Mouse (Mus musculus): ENCODE measurements around the gene Arpc5l. TPM values are rescaled to one million over a fixed set of nuclear protein-coding genes. Genes with fewer than 3 reads are reported as not detected.
"Not testable (repeated sequence)": the region's sequence is repeated elsewhere in the genome, so short reads cannot be mapped to it uniquely, and the experiment has no call there.

Gene Arpc5l
- polyA plus RNA-seq, 1 experiment from 2014 or later: 137 TPM

DNA sequence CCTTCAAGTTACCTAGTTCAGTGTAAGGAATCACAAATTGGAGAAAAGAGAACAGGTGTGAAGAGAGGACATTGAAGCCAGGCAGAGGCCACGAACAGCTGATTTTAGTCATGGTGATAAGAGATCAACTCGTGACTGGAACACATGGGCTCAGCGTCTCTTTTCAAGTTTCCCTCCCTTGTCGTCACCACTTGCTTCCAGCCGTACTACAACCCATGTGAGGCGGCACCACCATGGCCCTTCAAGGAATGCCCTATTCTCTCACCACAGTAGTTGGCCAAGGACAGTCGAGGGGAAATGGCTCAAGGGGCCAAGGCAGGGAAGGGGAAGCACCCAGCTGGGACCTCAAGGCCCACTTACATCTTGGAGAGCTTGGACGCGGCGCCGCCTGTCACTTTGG is 776 bp upstream of the Arpc5l start:
- Histone ChIP-seq H3K27ac (peak overlapping the region; percentile 97), H3K36me3 (peaks cover 48% of the 10 kb centered on the region), H3K4me1 (replicated peaks) (peaks cover 57% of the 10 kb centered on the region), H3K27me3 (ENCODE audit: insufficient read depth, poor library complexity, severe bottlenecking) (no peaks in the 10 kb centered on the region), H3K4me3 (peak overlapping the region; percentile 94), H3K9me3 (no peaks in the 10 kb centered on the region)
- peak; percentile 31 for DNase-seq (ENCODE audit: low spot score)
- WGBS: under 1% methylated on average over 11 of the region's 11 CpGs

DNA sequence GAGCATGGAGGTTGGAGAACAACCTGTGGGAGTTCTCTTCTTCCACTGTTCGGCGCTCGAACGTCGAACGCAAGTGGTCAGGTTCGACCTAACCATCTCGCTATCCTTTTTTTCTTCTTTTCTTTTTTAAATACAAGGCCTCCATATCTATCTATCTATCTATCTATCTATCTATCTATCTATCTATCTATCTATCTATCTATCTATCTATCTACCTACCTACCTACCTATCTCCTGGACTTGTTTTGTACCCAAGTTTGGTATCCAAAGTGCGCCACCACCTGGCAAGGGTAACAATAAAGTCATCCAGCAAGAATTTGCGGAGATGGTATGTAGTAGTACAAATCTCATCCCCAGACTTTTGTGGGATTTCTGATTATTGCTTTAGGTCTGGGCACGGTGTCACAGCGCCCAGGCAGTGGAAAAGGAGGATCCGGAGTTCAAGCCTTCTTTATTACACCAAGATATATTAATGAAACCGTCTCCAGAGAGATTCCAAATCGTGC is 479 bp downstream of the Arpc5l start, which contains the start of gene Rpl35:
Gene Rpl35 (minus strand): TSS at position 51 of the 506 bp plus-strand sequence.
- WGBS: 13% methylated on average over 15 of the region's 15 CpGs
- H3K36me3 ChIP-seq: peaks cover 39% of the 10 kb centered on the region
- H3K27me3 ChIP-seq (ENCODE audit: insufficient read depth, poor library complexity, severe bottlenecking): no peaks in the 10 kb centered on the region
- peak within 1 kb of the TSS; percentile 94 for H3K4me3 ChIP-seq
- peaks cover 62% of the 10 kb centered on the region for H3K4me1 ChIP-seq (replicated peaks)
- DNase-seq (ENCODE audit: low spot score): peak; percentile 49
- peak within 1 kb of the TSS; percentile 97 for H3K27ac ChIP-seq
- H3K9me3 ChIP-seq: no peaks in the 10 kb centered on the region

DNA sequence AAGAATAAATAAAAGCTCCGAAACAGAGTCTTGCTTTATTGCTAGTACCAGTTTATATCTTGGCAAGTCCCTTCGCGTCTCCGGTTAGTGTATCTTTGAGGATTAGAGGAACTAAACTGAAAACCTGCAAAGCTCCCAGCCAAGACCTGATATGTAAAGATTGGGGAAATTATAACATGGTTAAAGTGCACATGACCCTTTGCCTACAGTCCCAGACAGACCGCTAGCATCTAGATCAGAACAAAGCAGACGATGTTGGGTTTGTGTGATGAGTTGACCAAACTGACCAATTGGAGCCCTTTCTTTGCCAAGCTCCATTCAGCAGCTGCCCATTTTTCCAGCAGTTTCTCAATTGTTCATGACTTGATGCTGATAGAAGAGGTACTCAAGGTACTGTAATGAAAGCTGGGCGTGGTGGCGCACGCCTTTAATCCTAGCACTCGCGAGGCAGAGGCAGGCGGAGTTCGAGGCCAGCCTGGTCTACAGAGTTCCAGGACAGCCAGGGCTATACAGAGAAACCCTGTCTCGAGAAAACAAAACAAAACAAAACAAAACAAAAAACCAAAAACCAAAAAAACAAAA is 1.1 kb downstream of the Arpc5l start:
- Histone ChIP-seq H3K27me3 (ENCODE audit: insufficient read depth, poor library complexity, severe bottlenecking) (no peaks in the 10 kb centered on the region), H3K9me3 (no peaks in the 10 kb centered on the region), H3K4me3 (peak overlapping the region; percentile 94), H3K36me3 (peaks cover 36% of the 10 kb centered on the region), H3K27ac (no peak overlapping the region), H3K4me1 (replicated peaks) (peaks cover 62% of the 10 kb centered on the region)
- no peak for DNase-seq (ENCODE audit: low spot score)
- 92% methylated on average over 14 of the region's 14 CpGs for WGBS

DNA sequence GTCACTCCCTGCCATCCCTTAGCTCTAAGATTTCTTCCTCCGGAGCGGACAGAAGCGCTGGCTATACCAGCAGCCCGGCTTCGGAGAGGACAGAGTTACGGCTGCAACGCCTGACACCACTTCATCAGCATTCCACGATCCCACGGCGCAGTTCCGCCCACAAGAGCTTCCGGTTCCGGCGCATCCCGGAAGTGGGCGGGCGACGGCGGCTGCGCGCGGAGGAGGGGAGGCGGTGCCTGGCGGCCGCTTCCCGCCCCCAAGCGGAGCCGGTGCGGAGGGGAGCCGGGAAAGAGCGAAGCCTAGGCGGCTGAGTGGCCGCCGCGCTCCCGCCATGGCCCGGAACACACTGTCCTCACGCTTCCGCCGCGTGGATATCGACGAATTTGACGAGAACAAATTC is 2.7 kb downstream of the Arpc5l start:
- H3K4me1 ChIP-seq (replicated peaks): peaks cover 51% of the 10 kb centered on the region
- peak; percentile 95 for DNase-seq (ENCODE audit: low spot score)
- H3K27me3 ChIP-seq (ENCODE audit: insufficient read depth, poor library complexity, severe bottlenecking): no peaks in the 10 kb centered on the region
- peak overlapping the region; percentile 92 for H3K27ac ChIP-seq
- WGBS: under 1% methylated on average over 44 of the region's 44 CpGs
- H3K36me3 ChIP-seq: peaks cover 36% of the 10 kb centered on the region
- H3K9me3 ChIP-seq: no peaks in the 10 kb centered on the region
- peak overlapping the region; percentile 85 for H3K4me3 ChIP-seq

DNA sequence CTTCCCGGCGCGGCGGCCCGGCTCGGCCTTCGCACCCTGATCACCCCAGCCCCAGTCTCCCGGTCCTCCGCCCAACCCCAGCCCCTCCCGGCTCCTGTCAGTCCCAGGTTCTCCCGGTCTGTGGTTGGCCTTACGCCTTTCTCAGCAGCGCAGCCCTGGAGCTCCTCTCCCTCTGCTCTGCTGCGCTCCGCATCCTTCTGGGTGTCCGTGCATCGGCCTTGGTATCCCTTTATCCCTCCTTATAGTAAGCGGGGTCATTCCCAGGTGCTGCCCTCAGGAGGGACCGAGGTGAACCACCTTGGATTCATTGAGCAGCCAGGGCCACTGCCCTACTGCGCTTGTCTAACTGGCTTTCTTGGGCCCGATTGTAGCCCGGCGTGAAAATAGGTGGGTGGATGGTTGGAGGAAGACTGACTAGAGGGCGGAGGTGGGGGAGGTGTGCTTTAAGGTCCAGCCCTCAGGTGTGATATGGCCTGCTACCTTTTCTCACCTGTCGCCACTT is 3.3 kb downstream of the Arpc5l start:
- Histone ChIP-seq H3K27me3 (ENCODE audit: insufficient read depth, poor library complexity, severe bottlenecking) (no peaks in the 10 kb centered on the region), H3K36me3 (peaks cover 36% of the 10 kb centered on the region), H3K27ac (peak overlapping the region; percentile 92), H3K4me1 (replicated peaks) (peaks cover 45% of the 10 kb centered on the region), H3K9me3 (no peaks in the 10 kb centered on the region), H3K4me3 (peak overlapping the region; percentile 85)
- no peak for DNase-seq (ENCODE audit: low spot score)
- WGBS: 1% methylated on average over 25 of the region's 25 CpGs

DNA sequence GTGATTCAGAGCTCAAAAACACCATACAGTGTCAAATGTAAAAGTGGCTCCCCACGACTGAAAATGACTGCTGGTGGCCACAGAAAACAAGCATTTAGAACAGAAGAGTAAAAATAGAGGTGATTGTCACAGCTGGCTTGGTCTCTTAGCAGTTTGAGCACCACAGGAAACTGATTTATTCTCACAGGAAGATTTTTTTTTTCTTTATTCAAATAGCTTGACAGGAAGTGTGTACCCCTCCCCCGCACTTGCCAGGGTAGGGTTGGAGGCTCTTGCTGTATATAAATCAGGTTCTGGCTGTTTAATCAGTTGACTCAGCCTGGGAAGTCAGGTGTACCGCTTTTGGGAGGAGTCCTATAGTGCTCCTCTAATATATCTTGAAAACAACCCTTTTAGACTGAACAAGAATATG is 3.8 kb downstream of the Arpc5l start:
- no peaks in the 10 kb centered on the region for H3K9me3 ChIP-seq
- H3K27ac ChIP-seq: peak overlapping the region; percentile 92
- H3K27me3 ChIP-seq (ENCODE audit: insufficient read depth, poor library complexity, severe bottlenecking): no peaks in the 10 kb centered on the region
- 39% methylated on average over 3 of the region's 3 CpGs for WGBS
- DNase-seq (ENCODE audit: low spot score): peak; percentile 17
- peak overlapping the region; percentile 85 for H3K4me3 ChIP-seq
- peaks cover 36% of the 10 kb centered on the region for H3K36me3 ChIP-seq
- peaks cover 40% of the 10 kb centered on the region for H3K4me1 ChIP-seq (replicated peaks)

DNA sequence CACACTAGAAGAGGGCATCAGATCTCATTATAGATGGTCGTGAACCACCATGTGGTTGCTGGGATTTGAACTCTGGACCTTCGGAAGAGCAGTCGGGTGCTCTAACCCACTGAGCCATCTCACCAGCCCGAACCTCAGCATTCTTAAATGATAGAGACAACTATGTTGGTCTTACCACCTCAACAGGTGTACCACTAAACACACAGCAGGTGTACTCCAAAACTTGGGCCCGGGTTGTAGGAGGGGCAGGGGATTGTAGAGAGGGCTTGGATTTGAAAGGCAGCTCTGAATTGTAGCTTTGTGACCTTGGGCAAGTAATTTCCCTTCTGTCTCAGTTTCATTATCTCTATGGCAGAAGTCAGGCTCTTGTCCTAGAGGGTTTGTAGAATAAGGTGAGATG is 5.0 kb downstream of the Arpc5l start:
- peaks cover 46% of the 10 kb centered on the region for H3K36me3 ChIP-seq
- not testable (repeated sequence) for H3K9me3 ChIP-seq; H3K4me3 ChIP-seq; H3K27ac ChIP-seq; DNase-seq (ENCODE audit: low spot score); H3K27me3 ChIP-seq (ENCODE audit: insufficient read depth, poor library complexity, severe bottlenecking)
- H3K4me1 ChIP-seq (replicated peaks): peaks cover 35% of the 10 kb centered on the region
- 95% methylated on average over 5 of the region's 5 CpGs for WGBS

DNA sequence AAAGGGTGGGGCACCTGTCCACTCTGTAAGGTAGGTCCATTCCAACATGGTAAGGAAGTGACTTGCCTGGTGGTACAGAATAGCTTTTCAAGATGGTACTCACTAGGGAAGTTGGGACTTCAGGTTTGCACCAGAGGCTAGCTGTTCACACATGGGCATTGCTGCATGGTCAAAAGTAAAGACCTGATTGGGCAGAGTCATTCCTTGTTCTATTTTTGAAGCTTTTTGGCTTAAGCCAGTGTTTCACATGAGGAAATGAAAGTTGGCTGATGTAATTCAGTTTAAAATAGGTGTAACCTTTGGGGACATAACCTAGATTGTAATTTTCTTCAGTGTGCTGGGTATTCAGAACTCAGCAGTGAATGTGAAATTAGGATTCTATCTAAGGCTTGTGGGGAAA is 6.1 kb downstream of the Arpc5l start:
- Histone ChIP-seq H3K4me1 (replicated peaks) (peaks cover 26% of the 10 kb centered on the region), H3K27ac (no peak overlapping the region), H3K4me3 (no peak overlapping the region), H3K27me3 (ENCODE audit: insufficient read depth, poor library complexity, severe bottlenecking) (no peaks in the 10 kb centered on the region), H3K9me3 (no peaks in the 10 kb centered on the region), H3K36me3 (peaks cover 57% of the 10 kb centered on the region)
- DNase-seq (ENCODE audit: low spot score): no peak

DNA sequence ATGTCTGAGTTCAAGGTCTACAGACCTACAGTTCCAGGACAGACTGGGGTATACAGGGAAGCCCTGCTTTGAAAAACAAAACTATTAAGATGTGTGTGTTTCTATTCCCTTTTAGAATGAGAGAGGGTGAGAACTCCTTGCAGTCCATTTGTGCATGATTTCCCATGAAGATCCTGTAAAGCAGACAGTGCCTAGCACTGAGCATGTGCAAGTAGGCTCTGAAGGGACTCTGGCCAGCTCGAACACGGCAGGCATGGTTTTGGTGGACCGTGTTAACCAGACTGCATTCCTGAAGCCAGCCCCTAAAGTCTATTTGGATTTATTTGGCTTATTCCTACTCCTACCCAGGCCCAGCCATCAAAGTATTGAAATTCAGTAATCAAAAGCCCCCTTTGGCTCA is 6.8 kb downstream of the Arpc5l start:
- Histone ChIP-seq H3K4me3 (no peak overlapping the region), H3K27me3 (ENCODE audit: insufficient read depth, poor library complexity, severe bottlenecking) (no peaks in the 10 kb centered on the region), H3K36me3 (peaks cover 64% of the 10 kb centered on the region), H3K9me3 (no peaks in the 10 kb centered on the region), H3K4me1 (replicated peaks) (peaks cover 19% of the 10 kb centered on the region), H3K27ac (no peak overlapping the region)
- no peak for DNase-seq (ENCODE audit: low spot score)
- WGBS: 89% methylated on average over 3 of the region's 3 CpGs

DNA sequence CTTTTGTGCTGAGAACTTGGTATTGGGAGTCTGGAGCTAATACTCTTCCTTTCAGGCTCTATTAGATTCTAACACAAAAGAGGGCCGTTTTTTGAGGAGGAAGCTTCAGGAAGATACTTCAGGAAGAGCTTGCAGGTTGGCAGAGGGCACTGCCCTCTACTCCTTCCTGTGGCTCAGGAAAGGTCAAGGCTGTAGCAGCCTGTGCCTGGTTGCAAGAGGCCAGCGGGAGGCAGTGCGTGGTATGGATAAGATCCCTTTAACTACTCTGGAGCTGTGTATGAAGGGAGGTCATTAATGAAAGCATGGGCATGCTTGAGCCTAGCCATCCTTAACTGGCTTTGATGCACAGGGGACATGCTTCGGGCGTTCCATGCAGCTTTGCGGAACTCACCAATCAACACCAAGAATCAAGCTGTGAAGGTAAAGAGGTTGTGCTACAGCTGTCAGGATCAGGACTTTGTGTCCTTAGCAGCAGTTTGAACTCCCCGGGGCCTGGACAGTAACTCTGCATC is 7.7 kb downstream of the Arpc5l start:
- WGBS: 91% methylated on average over 7 of the region's 7 CpGs
- no peaks in the 10 kb centered on the region for H3K27me3 ChIP-seq (ENCODE audit: insufficient read depth, poor library complexity, severe bottlenecking)
- H3K27ac ChIP-seq: no peak overlapping the region
- peaks cover 15% of the 10 kb centered on the region for H3K4me1 ChIP-seq (replicated peaks)
- DNase-seq (ENCODE audit: low spot score): no peak
- no peak overlapping the region for H3K4me3 ChIP-seq
- peaks cover 72% of the 10 kb centered on the region for H3K36me3 ChIP-seq
- H3K9me3 ChIP-seq: no peaks in the 10 kb centered on the region

DNA sequence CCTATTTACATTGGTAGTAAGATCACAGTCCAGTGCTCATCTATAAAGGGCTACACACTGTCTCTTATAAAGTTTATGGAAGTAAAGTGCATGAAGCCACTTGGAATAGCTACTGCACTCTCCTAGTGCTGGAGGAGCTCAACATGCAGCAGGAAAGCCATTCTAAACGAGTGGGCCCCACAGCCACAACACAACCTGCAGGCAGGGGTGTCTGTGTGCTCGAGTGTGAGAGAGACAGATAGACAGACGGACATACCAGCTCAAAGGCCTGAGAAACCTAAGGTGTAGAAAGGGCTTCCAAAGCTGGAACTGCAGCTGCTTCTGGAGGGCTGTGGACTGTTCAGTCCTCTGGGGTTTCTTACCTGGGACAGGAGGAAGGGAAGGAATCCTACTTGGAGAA is 11.4 kb downstream of the Arpc5l start:
- Histone ChIP-seq H3K9me3 (no peaks in the 10 kb centered on the region), H3K4me3 (no peak overlapping the region), H3K27ac (no peak overlapping the region), H3K27me3 (ENCODE audit: insufficient read depth, poor library complexity, severe bottlenecking) (no peaks in the 10 kb centered on the region), H3K4me1 (replicated peaks) (no peaks in the 10 kb centered on the region), H3K36me3 (peaks cover 96% of the 10 kb centered on the region)
- DNase-seq (ENCODE audit: low spot score): no peak
- WGBS: 82% methylated on average over 3 of the region's 3 CpGs

DNA sequence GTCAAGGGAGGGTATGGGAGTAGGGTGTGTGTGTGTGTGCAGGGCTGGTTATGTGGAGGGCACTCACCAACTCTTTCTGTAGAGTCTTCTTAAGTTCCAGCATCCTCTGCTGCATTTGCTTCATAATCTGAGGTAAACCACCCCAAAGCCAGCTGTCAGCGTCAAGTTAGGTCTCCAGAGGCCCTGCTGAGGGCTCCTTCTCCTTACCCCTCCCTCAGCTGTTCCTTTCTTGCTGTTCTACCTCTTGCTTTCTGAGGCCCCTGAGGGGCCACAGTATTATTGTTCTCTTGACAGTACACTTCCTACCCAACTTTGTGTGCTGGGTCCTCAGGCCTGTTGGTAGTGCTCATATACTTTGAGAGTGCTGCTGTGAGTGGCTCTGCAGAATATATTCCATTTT is 14.9 kb downstream of the Arpc5l start:
- Histone ChIP-seq H3K27me3 (ENCODE audit: insufficient read depth, poor library complexity, severe bottlenecking) (no peaks in the 10 kb centered on the region), H3K4me3 (no peak overlapping the region), H3K4me1 (replicated peaks) (no peaks in the 10 kb centered on the region), H3K9me3 (no peaks in the 10 kb centered on the region), H3K27ac (no peak overlapping the region), H3K36me3 (peaks cover 94% of the 10 kb centered on the region)
- DNase-seq (ENCODE audit: low spot score): no peak
- 94% methylated on average over 1 of the region's 1 CpGs for WGBS

DNA sequence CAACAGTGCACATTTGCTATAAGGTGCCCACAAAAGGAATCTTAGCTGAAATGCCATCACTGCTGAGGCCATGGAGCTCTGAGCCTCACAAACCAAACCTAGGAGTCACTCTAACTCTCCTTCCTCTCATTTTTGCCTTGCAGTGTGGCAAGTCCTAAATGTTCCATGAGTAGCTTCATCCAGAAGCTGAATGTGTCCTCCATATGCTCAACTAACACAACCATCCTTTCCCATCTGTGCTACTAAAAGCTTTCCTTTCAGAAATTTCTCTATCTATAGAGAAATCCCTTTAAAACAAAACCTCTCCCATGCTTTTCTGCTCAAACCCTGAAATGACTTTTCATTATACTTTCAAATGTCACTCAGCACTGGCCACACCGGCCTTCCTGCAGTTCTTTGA is 26.5 kb downstream of the Arpc5l start:
- H3K27ac ChIP-seq: no peak overlapping the region
- H3K4me1 ChIP-seq (replicated peaks): no peaks in the 10 kb centered on the region
- no peak for DNase-seq (ENCODE audit: low spot score)
- 91% methylated on average over 1 of the region's 1 CpGs for WGBS
- H3K27me3 ChIP-seq (ENCODE audit: insufficient read depth, poor library complexity, severe bottlenecking): no peaks in the 10 kb centered on the region
- H3K9me3 ChIP-seq: no peaks in the 10 kb centered on the region
- no peak overlapping the region for H3K4me3 ChIP-seq
- peaks cover 89% of the 10 kb centered on the region for H3K36me3 ChIP-seq

Measured in hindbrain, embryonic 10.5 days (tissue).